Mouse (Mus musculus) v-Abl transformed pro-B cells (cell line): ENCODE measurements around the gene Alg11.

Experiments
- in situ Hi-C, 2 experiments: fragments of 400-800 bp; cut with MboI; formaldehyde crosslinking; loops; one replicate each; pipeline ENCODE4 v1.15.1; 2025; ENCODE audit not compliant: unreplicated experiment in 2 of 2

The Alg11 gene

DNA sequence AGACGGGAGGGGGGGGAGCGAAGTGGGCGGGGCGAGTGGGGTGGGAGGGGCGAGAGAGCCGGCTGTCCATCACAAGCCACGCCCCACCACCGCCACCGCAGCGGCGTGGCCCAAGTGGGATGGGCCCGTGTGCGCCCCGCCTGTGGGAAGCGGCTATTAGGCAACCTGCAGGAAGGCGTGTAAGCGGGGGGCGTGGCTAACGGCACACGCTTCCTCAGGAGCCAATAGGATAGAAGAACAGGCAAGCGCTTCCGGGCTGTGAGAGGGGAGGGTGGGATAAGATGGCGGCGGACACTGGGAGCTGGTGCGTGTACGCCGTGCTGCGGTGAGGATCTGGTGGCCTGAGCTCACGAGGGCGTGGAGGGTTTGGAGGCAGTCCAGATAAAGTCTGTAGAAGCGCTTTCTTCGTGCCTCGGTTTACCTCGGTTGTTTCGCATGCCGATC, at the start of gene Alg11:
Gene Alg11 (plus strand): TSS at position 276 of the 444 bp plus-strand sequence.
- in situ Hi-C loops: loop anchor here in 1 of 2 experiments (5.0 kb wide), 1 partner anchor 107 kb away; the partner anchor contains the start of gene Nek3

DNA sequence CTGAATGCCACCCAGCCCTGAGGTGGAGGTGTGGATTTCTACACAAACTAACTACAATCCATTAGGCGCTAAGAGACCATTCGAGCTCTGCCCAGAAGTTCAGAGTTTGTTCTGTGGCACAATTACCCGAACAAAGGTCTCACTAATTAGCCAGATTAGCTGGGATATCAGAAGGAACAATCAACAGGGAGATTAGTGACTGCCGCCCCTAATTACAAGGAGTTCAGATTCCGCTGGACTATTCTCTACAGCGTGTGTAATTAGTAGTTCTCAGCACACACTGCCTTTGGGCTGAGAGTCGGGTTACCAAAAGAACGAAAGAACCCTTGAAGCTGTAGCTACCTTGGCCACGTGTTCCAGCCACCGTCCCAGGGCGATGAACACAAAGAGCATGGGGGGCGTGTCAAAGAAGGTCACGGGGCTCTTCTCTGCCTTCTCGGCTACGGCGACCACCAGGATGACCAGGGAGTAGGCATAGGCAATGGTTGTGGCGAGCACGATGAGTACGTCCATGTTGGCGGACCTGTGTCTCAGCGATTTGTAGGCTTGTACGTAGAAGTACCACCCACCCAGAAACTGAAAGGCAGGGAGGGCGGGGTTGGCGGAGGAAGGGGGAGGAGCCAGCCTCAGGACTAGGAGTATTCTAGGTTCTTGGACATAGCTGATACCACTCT, 47.4 kb upstream of the Alg11 start:
- in situ Hi-C loops: no loop called here

DNA sequence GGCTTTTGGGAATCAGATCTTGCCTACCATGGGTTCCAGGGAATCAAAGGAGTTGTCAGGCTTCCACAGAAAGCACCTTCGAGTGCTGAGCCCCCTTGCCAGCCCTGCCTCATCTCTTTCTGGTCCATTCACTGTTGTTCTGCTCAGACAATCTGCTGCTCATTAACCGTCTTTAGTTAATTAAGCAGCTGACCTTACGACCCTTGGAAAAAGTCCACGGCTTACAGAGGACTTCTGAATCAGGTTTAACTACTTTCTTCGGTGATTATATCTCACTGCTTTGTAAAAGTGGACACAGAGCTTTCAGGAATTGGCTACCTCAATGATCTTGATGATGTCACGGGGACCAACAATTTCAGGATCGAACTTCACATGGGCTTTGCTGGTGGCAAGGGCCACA, 42.8 kb upstream of the Alg11 start:
- in situ Hi-C loops: no loop called here

DNA sequence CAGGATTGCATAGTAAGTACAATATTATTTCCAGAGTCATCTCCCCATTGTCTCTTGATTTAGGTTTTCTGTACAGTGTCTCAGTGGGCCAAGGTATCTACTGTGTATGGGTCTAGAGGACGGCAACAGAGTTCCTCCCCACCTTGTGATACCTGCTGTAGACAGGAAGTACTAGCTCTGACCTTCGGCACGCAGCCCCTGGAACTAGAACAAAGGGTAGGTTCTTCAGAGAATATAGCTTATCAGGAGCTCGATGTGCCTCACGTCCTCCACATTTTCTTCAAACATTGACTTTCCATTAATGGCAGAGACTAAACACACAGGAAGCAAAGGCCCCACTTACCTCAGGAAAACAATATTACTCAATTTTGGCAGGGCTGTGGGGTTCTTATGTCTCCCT, 41.0 kb upstream of the Alg11 start:
- in situ Hi-C loops: no loop called here

DNA sequence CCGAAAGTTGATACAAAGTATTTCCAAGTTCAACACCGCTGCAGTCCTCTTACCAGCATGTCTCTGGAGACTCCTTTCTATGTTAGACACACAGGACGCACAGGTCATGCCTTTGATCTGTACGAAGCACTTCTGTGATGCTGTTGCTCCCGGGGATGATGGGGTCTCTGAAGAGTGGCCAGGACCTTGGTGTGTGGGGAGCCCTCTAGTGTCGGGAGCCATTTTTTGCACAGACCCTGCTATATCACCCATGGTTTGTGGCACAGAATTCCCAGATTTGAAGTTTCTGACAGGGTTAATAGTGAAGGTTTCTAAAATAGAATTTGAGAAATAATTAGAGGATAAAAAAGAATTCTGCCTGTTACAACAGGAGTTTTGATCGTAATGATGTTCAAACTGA, 38.3 kb upstream of the Alg11 start:
- in situ Hi-C loops: no loop called here

DNA sequence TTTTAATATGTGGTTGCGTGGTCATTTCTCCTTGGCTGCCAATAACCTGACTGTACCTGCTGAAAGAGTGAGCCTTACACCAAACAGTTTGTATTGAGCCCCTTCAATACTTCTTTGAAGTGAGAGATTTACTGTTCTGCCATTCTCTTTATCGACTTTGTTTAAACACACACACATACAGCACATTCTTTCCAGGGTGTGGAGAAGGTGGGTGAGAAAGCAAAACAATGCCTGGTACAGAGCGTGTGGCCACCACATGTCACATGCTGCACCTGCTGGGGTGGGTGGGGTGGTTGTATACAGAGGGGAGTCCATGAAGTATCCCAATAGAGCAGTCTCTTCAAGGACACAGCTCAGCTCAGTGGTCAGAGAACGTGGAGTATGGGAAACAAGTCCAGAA, 35.3 kb upstream of the Alg11 start:
- in situ Hi-C loops: no loop called here

DNA sequence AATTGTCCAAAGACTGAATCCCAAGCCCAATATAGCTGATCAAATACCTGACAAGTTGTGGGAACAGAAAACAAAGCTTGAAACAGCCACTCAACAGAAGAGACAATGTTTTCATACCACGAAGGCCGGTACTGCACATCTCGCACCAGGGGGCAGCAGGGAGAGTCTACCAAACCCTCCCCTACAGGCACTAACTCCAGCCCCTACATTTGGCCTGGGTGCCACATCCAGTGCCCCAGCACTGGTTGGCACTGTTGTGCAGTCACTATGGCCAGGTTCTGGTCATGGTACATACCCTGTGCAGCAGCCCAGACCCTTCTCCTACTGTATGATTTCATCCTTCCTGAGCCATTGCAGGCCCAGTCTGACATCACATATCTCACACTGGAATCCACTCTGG, 31.5 kb upstream of the Alg11 start:
- in situ Hi-C loops: no loop called here

DNA sequence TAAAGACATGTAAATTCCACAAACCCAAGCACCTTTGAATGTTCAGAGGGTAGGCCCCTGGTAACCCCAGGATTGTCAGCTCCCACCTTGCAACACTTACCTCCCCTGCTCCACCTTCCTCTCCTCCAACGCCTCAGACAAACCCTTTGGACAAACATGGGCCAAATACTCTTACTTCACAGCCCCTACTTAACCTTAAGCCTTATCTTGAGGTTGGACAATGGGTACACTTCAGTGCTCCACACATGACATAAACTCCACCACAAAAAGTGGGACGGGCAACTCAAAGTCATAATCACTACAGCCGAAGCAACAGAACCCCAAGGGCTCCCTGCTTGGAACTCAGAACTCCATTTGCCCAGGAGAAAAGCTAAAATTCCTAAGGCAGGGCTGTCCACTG, 29.5 kb upstream of the Alg11 start:
- in situ Hi-C loops: no loop called here

DNA sequence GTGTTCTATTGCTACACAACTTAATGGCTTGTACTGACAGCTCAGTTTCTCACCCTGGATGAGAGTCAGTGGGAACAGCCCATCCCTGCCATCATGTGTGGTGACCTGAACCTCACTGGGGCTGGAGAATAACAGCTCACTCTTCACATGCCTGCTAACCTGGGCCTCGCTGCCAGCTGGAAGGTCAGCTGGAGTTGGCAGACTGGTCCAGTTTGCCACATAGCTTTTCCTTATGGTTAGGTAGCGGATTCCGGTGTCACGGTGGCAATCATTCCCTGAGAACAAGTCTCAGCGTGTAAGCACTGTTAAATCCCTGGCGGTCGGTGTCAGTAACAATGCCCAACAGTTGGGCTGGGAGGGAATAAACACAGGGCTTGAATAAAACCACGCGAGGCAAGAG, 24.4 kb upstream of the Alg11 start:
- in situ Hi-C loops: no loop called here

DNA sequence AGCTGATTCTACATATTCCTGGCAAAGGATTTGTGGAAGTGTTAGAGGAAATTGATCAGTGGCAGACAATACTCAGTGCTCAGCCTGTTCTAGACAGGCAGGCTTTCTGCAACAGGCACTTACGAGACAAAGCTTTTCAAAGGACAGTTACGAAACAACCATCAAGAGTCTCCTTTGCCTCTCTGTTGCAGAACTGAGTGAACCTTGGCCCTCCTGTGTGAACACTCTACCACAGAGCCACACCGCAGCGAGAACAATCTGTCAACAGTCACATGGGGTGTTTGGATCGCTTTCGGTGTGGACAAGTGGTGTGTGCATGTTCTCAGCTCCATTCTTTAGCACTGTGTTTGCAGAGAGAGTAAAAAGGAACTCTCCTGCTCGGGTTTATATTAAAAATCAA, 23.5 kb upstream of the Alg11 start:
- in situ Hi-C loops: no loop called here

DNA sequence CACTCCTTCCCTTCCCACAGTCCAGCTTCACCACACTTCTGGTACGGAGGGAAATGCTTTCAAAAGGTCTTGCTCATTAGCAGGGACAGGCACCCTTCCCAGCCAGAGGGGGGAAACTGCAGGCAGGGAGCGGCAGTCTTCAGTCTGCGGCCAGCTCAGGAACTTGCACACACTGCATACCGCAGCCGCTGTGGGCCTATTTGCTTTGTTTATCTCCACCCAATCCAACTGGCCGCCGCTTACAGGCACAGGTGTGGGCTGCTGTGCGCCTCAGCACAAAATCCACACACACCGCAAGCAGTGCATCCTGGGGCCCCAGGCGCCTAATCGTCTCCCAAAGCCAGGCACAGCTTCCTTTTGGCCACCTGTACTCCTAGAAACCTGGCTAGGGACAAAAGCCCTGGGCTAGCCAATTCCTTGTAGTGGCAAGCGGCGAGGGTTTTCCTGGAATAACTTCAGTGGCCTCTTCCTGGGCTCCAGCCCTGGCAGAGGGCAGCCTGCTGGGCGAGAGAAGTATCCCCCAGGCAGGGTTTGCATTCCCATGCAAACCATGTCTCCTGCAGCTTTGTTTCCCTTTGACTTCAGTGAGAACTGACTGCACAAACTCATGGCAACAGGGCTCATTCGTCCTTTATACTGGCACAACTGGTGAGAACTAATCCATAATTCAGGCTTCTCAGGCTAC, 20.9 kb upstream of the Alg11 start:
- in situ Hi-C loops: no loop called here

DNA sequence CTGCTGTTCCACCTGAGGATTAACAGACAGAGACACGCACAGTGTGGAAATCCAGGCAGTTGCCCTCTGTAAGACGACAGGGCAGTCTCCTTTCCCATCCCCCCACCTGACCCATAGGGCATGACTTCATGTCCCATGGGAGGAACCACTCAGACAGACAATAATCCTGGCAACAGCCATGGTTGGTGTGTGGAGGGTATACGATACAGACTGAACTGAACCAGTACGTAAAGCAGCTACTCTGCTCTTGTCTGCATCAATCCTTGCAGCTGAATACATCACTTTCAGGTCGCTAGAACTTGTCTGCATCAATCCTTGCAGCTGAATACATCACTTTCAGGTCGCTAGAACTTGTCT, 20.4 kb upstream of the Alg11 start:
- in situ Hi-C loops: no loop called here

DNA sequence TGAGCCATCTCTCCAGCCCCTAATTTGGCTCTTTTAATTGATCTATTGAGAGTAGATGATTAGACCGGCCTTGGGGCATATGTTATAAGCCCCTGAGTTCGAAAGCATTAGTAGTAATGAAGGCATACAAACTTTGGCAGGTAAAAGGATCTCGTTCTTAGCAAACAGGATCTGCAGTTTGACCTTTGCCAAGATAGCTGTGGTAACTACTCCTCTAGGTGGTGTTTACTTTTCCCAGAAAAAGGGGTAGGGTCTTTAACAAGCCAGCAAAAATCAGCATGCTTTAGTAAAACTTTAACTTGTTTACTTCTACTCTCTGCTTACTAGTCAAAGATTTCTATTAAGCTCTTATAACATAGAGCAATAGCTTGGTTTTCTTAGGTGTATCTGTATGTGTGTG, 18.0 kb upstream of the Alg11 start:
- in situ Hi-C loops: no loop called here

DNA sequence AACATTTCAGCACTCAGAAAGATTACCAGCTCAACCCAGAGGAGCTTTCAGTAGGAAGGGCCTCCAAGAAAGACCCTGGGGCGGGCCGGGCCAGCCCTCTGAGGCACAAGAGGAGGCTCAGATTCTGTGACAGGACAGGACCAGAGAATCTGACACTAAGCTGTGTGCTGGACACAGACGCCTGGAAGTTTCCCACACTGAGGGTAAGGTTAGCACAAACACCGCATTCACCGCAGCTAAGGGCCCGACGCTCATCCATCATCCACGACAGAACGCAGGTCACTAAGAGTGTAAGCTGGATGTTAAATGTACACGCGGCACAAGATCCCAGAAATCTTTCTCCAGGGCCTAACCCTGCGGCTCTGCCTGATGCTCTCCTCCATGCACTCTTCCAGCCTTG, 16.8 kb upstream of the Alg11 start:
- in situ Hi-C loops: no loop called here

DNA sequence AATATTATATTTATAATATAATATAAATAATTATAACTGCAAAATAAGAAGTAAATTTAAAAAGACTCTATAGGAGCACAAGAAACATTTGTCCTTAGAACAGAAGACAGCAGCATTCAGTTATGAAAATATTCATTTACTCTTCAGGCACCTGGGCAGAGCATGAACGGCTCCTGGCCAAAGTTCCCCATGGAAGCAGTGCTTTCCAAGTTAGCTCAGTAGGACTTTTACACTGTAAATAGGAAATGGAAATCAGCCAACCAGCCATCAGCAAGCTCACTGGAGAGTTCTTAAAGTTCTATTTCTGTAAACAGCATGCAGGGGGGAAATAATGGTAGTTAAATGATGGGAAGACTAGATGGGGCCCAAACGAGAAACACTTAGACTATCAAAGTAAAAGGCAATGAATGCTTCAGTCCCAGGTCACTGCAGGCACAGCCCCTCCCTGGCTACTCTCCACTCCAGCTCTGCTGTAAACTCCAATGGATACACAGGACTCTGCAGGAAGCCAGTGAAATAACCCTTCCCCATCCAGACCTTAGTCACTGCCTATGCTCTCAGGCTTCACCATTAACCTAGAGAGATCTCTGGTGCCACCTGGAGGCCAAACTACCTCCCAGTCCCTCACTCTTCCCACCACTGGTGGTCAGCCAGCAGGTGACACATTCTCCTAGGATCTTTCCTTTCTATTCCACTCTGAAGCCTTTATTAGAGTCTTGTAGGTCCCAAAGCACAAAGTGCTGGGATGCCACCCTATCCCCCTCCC, 12.6 kb upstream of the Alg11 start:
- in situ Hi-C loops: no loop called here

DNA sequence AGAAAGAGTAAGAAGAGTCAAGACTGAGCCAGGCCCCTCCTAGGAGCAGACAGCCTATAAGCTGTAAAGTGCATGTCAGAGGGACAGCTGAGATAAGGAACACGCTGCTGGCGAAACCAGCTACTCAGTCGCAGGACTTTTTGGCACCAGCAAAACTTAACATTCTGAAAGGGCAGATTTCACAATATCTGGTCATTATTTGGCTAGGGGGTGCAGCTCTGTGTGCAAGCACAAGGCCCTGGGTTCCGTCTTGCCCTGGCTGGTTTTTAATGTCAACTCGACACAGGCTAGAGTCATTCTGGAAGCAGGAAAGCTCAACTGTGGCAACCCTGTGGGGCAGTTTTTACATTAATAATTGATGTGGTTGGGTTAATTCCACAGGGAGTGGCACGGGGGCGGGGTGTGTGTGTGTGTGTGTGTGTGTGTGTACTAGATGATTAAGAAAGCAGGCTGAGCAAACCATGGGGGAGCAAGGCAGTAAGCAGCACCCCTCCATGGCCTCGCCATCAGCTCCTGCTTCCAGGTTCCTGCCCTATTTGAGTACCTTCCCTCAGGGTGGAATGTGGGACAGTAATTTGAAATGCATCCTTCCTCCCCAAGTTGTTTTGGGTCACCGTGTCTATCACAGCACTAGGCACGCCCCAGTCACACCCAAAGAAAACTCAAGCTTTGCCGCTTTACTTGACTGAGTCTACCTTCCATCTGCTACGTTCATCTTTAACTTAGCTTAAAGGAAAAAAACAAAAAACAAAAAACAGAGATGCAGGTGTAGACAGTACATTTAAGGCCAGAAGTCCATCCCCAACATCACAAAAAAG, 5.6 kb upstream of the Alg11 start:
- in situ Hi-C loops: no loop called here

DNA sequence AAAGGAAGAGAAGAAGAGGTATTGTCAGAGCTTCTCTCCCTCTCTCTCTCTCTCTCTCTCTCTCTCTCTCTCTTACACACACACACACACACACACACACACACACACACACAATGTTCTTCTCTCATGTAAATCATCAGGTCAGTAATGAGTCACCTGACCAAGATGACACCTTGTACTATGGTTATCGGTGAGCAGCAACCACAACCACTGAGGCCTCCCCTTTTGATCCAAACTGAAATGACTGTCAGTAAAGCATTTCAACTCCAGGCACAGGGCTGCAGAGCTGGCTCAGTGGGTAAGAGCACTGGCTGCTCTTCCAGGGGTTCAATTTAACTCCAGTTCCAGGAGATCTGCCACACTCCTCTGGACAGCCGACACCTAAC, 5.0 kb upstream of the Alg11 start:
- in situ Hi-C loops: no loop called here

DNA sequence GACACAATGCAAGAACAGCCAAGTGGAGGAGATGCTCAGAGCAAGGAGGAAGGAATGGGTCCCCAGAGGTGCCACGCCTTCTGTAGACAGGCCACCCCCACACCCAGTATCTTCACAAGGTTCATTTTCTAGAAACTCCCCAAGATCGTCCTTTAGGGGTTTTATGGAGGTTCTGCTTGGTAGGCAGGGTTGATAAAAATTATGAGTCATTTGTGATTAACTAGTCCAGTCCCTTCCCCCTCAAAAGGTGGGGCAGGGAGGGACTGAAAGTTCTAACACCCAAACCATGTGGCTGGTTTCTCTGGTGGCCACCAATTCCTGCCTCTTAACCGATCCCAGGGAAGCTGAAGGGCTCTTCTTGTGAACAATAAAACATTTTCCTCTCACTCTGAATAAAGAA, 3.7 kb upstream of the Alg11 start:
- in situ Hi-C loops: no loop called here

DNA sequence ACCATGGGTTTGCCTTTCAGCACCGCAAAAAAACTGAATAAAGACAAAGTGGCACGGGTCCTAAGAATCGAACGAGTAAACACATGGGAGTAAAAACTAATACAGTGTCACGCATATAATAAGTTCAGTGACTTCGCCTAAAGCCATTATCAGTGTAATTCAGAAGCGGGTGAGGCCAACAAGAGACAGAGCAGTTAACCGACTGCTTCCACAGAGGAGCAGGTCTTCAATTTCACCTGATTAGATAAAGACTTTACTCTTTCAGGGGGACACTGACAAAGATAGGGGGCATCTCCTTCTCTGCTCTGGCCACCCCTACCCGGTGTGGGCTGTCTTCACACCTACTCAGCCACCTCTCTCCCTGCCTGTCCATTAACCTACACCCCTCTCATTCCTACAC, 2.2 kb upstream of the Alg11 start:
- in situ Hi-C loops: no loop called here

DNA sequence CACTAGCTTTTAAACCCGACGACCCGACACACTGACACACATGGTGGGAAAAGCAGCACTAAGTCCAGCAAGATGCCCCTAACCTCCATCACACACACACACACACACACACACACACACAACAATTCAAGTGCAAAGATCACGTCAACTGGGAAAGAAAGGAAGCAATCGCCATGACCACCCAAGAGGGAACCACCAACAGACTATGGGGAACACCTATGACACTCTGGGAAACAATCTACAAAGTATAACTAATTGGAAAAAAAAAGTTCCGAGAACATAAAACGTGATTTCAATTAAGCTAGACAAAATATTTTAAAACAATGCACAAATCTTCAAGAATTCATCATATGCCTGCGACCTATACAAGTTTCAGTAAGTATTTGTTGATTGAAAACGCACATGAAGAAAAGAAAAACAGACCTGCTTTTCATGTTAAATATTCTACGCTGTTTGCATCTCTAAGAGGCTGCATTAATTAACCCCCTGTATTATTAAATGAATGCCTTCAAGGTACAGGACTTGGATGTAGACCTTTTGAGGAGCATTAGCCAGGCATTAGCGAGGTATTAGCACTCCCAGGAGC, 1.3 kb upstream of the Alg11 start:
- in situ Hi-C loops: no loop called here
